Mouse (Mus musculus): ENCODE measurements around the gene Ndufb11.

The Ndufb11 gene

DNA sequence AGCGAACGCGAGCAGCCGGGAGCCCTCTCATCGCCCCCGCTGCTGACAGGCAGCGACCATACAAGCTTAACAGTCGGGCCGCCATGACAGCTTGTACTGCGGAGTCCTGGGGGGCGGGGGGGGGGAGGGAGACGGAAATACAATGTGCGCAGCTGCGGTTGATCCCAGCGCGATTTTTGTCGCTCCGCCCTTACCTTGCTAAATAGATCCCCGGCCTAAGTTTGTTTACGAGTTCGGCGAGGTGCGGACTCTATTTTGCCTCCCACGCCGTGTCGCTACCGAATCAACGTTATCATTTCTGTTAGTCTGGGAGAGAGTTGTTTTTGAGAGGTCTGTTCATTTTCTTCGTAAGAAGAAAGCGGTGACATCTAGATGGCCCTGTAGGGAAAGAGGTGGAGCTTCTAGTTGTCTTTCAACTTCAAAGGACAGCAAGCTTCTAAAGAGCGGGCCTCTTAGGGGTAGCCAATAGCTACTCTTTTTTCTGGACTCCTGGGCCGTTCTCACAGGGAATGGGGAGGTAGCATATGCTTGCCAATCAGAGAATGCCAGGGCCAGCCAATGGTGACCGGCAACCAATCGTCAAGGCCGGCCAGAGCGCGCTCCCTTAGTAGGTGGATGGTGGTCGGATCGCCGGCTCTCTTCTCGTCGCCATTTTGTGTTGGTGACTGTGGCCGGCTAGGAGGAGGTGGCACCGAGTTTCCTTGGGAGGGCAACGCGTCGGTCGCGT, at the start of gene Ndufb11, which contains the start of gene Rbm10:
Ndufb11 (minus strand) TSS at position 444 of the 727 bp plus-strand sequence.
Rbm10 (plus strand) TSS at position 328 of the 727 bp plus-strand sequence.
- DNase-seq: peak; percentile 84 to 89

DNA sequence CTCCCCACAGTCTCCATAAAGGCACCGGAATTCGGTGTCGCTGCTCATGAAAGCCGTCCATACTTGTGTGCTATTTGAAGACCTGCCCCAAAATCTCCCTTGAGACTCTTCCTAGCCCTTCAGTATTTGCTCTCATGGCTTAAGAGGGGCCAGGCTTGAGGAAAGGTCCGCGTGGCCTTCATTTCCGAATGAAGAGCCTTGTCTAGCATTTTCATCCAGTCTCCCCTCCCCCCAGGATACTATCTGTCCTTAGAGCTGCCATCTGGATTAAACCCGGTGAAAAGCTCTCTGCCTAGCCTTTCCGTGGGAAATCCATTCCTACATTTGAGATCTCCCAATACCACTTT, 46.0 kb upstream of the Ndufb11 start:
- peak; percentile 18 to 24 for DNase-seq

- peak; percentile 88 to 93 for DNase-seq
Measured at GRCm38 (mm10) chrX:20662716-20663443, 45.5 kb upstream of the Ndufb11 start.

- peak in 1 of 2 experiments; percentile 37 for DNase-seq
Measured at GRCm38 (mm10) chrX:20662317-20662715, 44.9 kb upstream of the Ndufb11 start.

DNA sequence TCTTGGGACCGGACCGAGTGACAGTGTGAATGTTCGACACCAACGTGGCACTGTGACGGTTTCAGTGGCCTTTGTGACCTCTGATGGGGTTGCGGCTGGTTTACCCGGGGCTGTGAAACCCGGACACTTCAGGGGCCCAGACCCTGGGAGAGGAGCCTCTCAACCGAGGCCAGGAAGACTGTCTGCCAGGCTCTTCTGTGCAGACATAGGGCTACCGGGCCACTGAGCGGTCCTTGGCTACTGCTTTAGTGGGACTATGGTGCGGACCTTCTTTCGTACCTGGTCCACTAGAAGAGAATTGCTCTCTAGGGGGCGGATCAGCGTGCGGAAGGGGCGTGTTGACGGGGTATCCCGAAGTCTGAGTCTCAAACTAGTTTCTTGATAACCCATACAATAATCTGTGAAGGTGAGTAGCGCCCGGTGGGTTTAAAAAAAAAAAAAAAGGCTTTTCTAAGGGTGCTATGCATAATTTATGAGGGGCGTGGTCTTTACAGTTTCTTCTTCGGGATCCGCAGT, 41.5 kb upstream of the Ndufb11 start:
- peak in 1 of 2 experiments; percentile 27 for DNase-seq

DNA sequence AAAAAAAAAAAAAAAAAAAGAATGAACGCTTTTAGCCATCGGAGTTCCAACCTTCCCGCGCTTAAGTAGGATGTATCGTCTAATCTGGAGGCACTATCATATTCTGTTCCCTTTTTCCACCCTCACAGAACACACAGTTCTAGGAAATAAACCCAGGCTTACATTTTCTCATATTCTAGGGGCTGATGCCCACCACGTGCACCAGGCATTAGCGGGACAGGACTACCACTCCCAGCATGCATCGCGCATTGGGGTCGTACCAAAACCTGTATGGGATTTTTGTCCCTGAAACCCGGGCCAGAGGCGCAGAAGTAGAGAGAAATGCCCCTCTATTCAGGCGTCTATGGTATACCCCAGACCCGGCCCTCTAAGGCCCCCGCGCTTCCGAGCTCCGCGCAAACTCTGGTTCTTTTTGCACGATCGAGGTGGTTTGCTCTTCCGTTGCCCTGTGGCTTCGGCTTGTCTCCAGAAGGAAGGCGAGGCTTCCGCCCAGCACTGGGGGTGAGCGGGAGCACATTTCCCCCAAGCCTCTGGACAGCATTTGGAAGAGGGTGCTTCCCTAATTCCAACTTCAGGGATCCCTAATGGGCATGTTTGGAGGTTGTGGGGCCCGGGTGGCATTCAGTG, 40.7 kb upstream of the Ndufb11 start, which contains the start of gene Uba1:
Uba1 (plus strand) TSS at position 301 of the 627 bp plus-strand sequence.
- DNase-seq: peak; percentile 76 to 82

DNA sequence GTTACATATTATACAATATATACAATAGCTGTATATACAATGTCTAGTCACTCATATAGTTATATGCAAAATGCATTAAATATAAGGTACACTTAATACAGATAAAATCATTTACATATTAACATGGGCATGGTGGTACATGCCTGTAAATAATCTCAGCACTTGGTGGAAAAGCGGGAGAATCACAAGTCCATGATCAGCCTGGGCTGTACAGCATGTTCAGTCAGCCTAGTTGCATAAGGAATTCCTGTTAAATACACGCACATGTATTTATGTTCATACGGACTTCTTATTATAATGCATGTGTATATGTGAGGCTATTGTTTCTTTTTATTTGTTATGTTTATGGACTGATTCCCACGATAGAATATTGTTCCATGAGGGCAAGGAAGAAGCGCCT, 40.2 kb upstream of the Ndufb11 start:
- DNase-seq: no peak

DNA sequence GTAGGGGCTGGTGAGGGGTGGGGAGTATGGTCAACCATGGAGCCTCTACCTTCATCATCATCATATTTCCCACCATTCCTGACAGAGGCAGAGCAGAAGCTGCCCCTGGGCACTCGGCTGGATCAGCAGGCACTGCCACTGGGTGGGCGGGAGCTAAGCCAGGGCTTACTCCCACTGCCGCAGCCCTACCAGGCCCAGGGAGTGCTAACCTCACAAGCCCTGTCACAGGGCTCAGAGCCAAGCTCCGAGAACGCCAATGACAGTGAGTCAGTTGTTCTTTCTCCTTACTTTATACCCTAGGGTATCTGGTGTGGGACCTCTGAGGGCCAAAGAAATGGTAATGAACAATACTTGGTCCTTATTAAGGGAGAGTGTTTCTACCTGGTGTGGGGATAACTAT, 27.4 kb upstream of the Ndufb11 start:
- no peak for DNase-seq

- DNase-seq: peak; percentile 32 to 57
Measured at GRCm38 (mm10) chrX:20638141-20638540, 20.7 kb upstream of the Ndufb11 start.

DNA sequence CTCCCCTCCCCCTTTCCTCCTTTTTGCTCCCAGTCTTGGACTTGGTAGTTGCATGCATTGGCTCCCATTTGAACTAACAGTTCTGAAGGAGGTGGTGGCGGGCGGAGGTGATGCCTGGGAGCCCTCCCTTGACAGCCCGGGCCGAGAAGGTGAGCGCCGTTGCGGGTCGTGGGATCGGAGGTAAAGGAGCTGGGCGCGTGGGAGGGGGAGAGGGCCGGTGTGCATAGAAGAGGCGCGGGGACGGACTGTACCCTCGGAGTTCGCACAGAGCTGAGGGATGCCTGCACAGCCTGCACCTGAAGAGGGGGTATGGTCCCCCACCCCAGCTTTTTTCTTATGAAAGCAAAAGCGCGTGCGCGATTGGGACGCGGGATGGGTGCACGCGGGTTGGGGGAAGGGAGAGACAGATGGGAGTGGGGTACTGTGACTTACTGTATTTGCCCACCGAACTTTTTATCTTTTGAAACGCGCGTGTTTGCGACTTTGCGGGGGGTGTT, 532 bp upstream of the Ndufb11 start:
- peak; percentile 11 to 44 for DNase-seq

- DNase-seq: peak in 1 of 2 experiments; percentile 47
Measured at GRCm38 (mm10) chrX:20616861-20617175, 601 bp downstream of the Ndufb11 start.

- DNase-seq: no peak
Measured at GRCm38 (mm10) chrX:20608500-20608899, 8.9 kb downstream of the Ndufb11 start.

DNA sequence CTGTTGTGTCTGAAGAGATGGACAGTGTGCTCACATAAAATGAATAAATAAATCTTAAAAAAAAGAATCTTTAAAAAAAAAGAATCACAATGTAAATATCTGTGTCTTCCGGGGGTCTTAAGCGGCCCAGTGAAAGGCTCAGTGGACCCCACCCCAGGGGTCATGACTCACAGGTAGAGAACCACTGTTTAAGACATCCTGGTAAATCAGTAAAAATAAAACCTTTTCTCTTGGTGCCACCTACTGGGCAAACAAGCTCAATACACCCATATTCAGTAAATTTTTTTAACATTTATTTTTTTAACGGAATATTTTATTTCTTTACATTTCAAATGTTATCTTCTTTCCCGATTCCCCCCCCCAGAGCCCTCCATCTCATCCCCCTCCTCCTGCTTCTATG, 29.5 kb downstream of the Ndufb11 start:
- peak; percentile 2 to 7 for DNase-seq

- no peak for DNase-seq
Measured at GRCm38 (mm10) chrX:20573927-20574326, 43.5 kb downstream of the Ndufb11 start.

DNA sequence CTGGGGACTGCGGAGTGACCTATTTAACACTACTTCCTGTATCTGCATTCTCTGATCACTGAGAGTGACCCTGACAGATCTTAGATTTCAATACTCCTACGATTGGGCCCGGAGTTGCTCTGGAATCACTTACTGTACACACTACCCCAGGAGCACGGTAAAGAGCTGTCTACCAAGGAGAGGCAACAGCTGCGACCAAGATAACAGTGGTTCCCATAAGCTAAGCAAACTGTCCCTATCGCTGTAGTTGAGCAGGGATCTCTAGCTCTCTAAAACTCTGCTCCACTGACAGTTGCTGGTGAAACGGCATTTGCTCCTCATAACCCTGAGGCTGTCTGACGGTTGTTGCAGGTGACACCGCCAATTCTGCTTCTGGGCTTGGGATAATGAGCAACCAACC, 44.7 kb downstream of the Ndufb11 start:
- no peak for DNase-seq

- DNase-seq: no peak
Measured at GRCm38 (mm10) chrX:20571024-20571423, 46.4 kb downstream of the Ndufb11 start.

Data from kidney, postnatal 36 days (tissue).